In genomic region chr2:34147476-34147875, GRCm38 (mm10) we compare ENCODE assay signal across 24 mouse cellular contexts.
A peak's percentile ranks its signal among the peaks of the same experiment; 100 is the strongest.
DNase-seq lines count a peak whose midpoint lies in the region; ATAC-seq and TF ChIP-seq lines count a peak whose summit lies in the region.
"Had no signal": no experiment of that assay in that cellular context is flagged by ENCODE, and none has a peak within 500 bp of the region (broad histone marks: within the 10 kb centered on the region; RNA-seq: fewer than 3 reads in every experiment).

No protein-coding gene starts in this region.

- 68% methylated on average over 14 of the region's 14 CpGs for WGBS in hindbrain, embryonic 14.5 days
- WGBS in hindbrain, embryonic 10.5 days, result 88% methylated on average over 14 of the region's 14 CpGs
- 74% methylated on average over 14 of the region's 14 CpGs for WGBS in midbrain, embryonic 13.5 days
- WGBS in midbrain, postnatal 0 days, result 81% methylated on average over 14 of the region's 14 CpGs

- no peaks in the 10 kb centered on the region for H3K4me1 ChIP-seq in hindbrain, embryonic 14.5 days (replicated peaks; ENCODE audit: control insufficient read depth, insufficient read depth, low read length)
- peaks cover 11% of the 10 kb centered on the region; the same call in 1 of the 2 replicates for H3K4me1 ChIP-seq in hindbrain, embryonic 10.5 days (replicated peaks)
- 0 out of 2 replicates have a peak, but pooled peaks cover 7% of the 10 kb centered on the region for H3K4me1 ChIP-seq in midbrain, embryonic 13.5 days (replicated peaks)
- H3K4me1 ChIP-seq in midbrain, postnatal 0 days (ENCODE audit: insufficient read depth, low read length), result no peaks in the 10 kb centered on the region
- H3K4me1 ChIP-seq: forebrain, embryonic 13.5 days; liver, embryonic 12.5 days; megakaryocyte, embryonic 14.5 days; midbrain, embryonic 12.5 days had no signal

- H3K36me3 ChIP-seq in hindbrain, embryonic 14.5 days (replicated peaks; ENCODE audit: control insufficient read depth, insufficient read depth), result no peaks in the 10 kb centered on the region
- H3K36me3 ChIP-seq in hindbrain, embryonic 10.5 days, result no peaks in the 10 kb centered on the region
- H3K36me3 ChIP-seq in midbrain, embryonic 13.5 days, result no peaks in the 10 kb centered on the region
- no peaks in the 10 kb centered on the region for H3K36me3 ChIP-seq in midbrain, postnatal 0 days (ENCODE audit: insufficient read depth, low read length)
- H3K36me3 ChIP-seq: liver, embryonic 12.5 days; midbrain, embryonic 12.5 days had no signal

- H3K4me3 ChIP-seq in hindbrain, embryonic 14.5 days (replicated peaks; ENCODE audit: low read length), result no peak overlapping the region
- no peak overlapping the region for H3K4me3 ChIP-seq in hindbrain, embryonic 10.5 days
- H3K4me3 ChIP-seq in midbrain, embryonic 13.5 days (replicated peaks), result no peak overlapping the region
- H3K4me3 ChIP-seq in midbrain, postnatal 0 days (ENCODE audit: low read depth, low read length), result no peak overlapping the region
- H3K4me3 ChIP-seq: forebrain, embryonic 13.5 days; liver, embryonic 12.5 days; megakaryocyte, embryonic 14.5 days; midbrain, embryonic 12.5 days had no signal

- ATAC-seq in hindbrain, embryonic 14.5 days (ENCODE audit: low FRiP score), result 0 out of 2 replicates have a peak, but pooled peaks have one; percentile 11
- no peak for ATAC-seq in midbrain, embryonic 13.5 days
- no peak for ATAC-seq in midbrain, postnatal 0 days (ENCODE audit: low FRiP score)
- ATAC-seq: forebrain, embryonic 13.5 days; intestine, embryonic 16.5 days; liver, embryonic 12.5 days; lung, postnatal 0 days; Patski had no signal

- no peak for TF ChIP-seq CTCF in midbrain, postnatal 0 days (IDR thresholded peaks at IDR 0.05)

- no peaks in the 10 kb centered on the region for H3K27me3 ChIP-seq in hindbrain, embryonic 14.5 days (ENCODE audit: control insufficient read depth, insufficient read depth, low read length)
- no peaks in the 10 kb centered on the region for H3K27me3 ChIP-seq in hindbrain, embryonic 10.5 days (ENCODE audit: insufficient read depth, poor library complexity, severe bottlenecking)
- H3K27me3 ChIP-seq in midbrain, embryonic 13.5 days, result no peaks in the 10 kb centered on the region
- H3K27me3 ChIP-seq in midbrain, postnatal 0 days (ENCODE audit: insufficient read depth, low read length), result no peaks in the 10 kb centered on the region
- H3K27me3 ChIP-seq: liver, embryonic 12.5 days had no signal

- no peaks in the 10 kb centered on the region for H3K9me3 ChIP-seq in hindbrain, embryonic 14.5 days (ENCODE audit: control insufficient read depth, low read length)
- no peaks in the 10 kb centered on the region for H3K9me3 ChIP-seq in hindbrain, embryonic 10.5 days
- H3K9me3 ChIP-seq in midbrain, embryonic 13.5 days, result no peaks in the 10 kb centered on the region
- no peaks in the 10 kb centered on the region for H3K9me3 ChIP-seq in midbrain, postnatal 0 days (ENCODE audit: low read length)
- H3K9me3 ChIP-seq: forebrain, embryonic 13.5 days; liver, embryonic 12.5 days; midbrain, embryonic 12.5 days had no signal

- H3K4me2 ChIP-seq in hindbrain, embryonic 14.5 days (replicated peaks), result no peak overlapping the region
- H3K4me2 ChIP-seq in midbrain, embryonic 13.5 days (replicated peaks), result no peak overlapping the region
- H3K4me2 ChIP-seq in midbrain, postnatal 0 days (ENCODE audit: low read depth, low read length, poor library complexity, severe bottlenecking), result no peak overlapping the region
- H3K4me2 ChIP-seq: forebrain, embryonic 13.5 days; heart, embryonic 11.5 days; liver, embryonic 12.5 days; midbrain, embryonic 12.5 days had no signal

- DNase-seq in adrenal gland, postnatal 14 days, result peak; percentile 49
- no peak for DNase-seq in adrenal gland, adult 18-20 months (ENCODE audit: low spot score in 2 of 2)
- no peak for DNase-seq in hindbrain, embryonic 14.5 days (ENCODE audit: low spot score)
- no peak for DNase-seq in hindbrain, embryonic 10.5 days (ENCODE audit: low spot score)
- no peak for DNase-seq in midbrain, postnatal 0 days (ENCODE audit: low spot score)
- no peak for DNase-seq in frontal cortex, postnatal 36 days (ENCODE audit: low spot score in 2 of 2)
- DNase-seq: gastrocnemius, postnatal 36 days; heart, postnatal 36 days; kidney, adult 8-10 months; lung, adult 18-20 months; lung, postnatal 4 days; thymus, adult 18-20 months; thymus, postnatal 25 days had no signal

- H3K9ac ChIP-seq in hindbrain, embryonic 14.5 days, result no peak overlapping the region
- no peak overlapping the region for H3K9ac ChIP-seq in midbrain, embryonic 13.5 days (replicated peaks)
- H3K9ac ChIP-seq in midbrain, postnatal 0 days (replicated peaks; ENCODE audit: low read length, poor library complexity, severe bottlenecking), result no peak overlapping the region
- H3K9ac ChIP-seq: forebrain, embryonic 13.5 days; liver, embryonic 12.5 days; midbrain, embryonic 12.5 days had no signal

- no peak overlapping the region for H3K27ac ChIP-seq in hindbrain, embryonic 14.5 days
- no peak overlapping the region for H3K27ac ChIP-seq in hindbrain, embryonic 10.5 days
- H3K27ac ChIP-seq in midbrain, embryonic 13.5 days, result 0 out of 2 replicates have a peak overlapping the region, but pooled peaks have one; percentile 32
- H3K27ac ChIP-seq in midbrain, postnatal 0 days (ENCODE audit: low read depth, low read length), result no peak overlapping the region
- H3K27ac ChIP-seq: forebrain, embryonic 13.5 days; kidney, postnatal 0 days; liver, embryonic 12.5 days; midbrain, embryonic 12.5 days; stomach, postnatal 0 days had no signal
